Mouse (Mus musculus) retina, adult 2 months (tissue): ENCODE measurements at regions not wholly inside any gene's neighbourhood (a gene's known extent, or its start where the extent isn't known, plus 50 kb on each side); places are given as distances from the start of the nearest gene placed in this dataset.
A peak's percentile ranks its signal among the peaks of the same experiment; 100 is the strongest.

ENCODE experiments used
- DNase-seq: peaks from one replicate; pipeline ENCODE4 v3.0.0-alpha.2; 2012; ENCODE audit warnings: low read depth, low spot score

- no peak for DNase-seq
These were observed 485.7 kb downstream of the Fat4 start for GRCm38 (mm10) chr3:39372426-39372950.

GRCm38 (mm10) chr3:39375465-39375864, 488.7 kb downstream of the Fat4 start:
- no peak for DNase-seq

GRCm38 (mm10) chr3:39388491-39388890, 501.8 kb downstream of the Fat4 start:
- DNase-seq, result no peak

- no peak for DNase-seq
These were observed 503.7 kb downstream of the Fat4 start for GRCm38 (mm10) chr3:39390442-39390841.

- no peak for DNase-seq
These were observed 505.3 kb downstream of the Fat4 start for GRCm38 (mm10) chr3:39392053-39392452.

GRCm38 (mm10) chr3:39396672-39397071, 509.9 kb downstream of the Fat4 start:
- DNase-seq, result no peak

GRCm38 (mm10) chr3:39397255-39397654, 510.5 kb downstream of the Fat4 start:
- no peak for DNase-seq

- DNase-seq, result no peak
These were observed 510.9 kb downstream of the Fat4 start for GRCm38 (mm10) chr3:39397677-39398076.

- no peak for DNase-seq
These were observed 538.3 kb downstream of the Fat4 start for GRCm38 (mm10) chr3:39424778-39425642.

GRCm38 (mm10) chr3:39425643-39426016, 538.9 kb downstream of the Fat4 start:
- DNase-seq, result no peak

- peak; percentile 8 for DNase-seq
These were observed 556.6 kb downstream of the Fat4 start for GRCm38 (mm10) chr3:39443328-39443727.

GRCm38 (mm10) chr3:39455650-39456049, 568.9 kb downstream of the Fat4 start:
- no peak for DNase-seq

- DNase-seq, result no peak
These were observed 573.6 kb downstream of the Fat4 start for GRCm38 (mm10) chr3:39460183-39460888.

GRCm38 (mm10) chr3:39461561-39461960, 574.8 kb downstream of the Fat4 start:
- no peak for DNase-seq

GRCm38 (mm10) chr3:39465811-39466210, 579.1 kb downstream of the Fat4 start:
- DNase-seq, result no peak

GRCm38 (mm10) chr3:39489392-39489791, 602.7 kb downstream of the Fat4 start:
- DNase-seq, result no peak

- DNase-seq, result no peak
These were observed 607.6 kb downstream of the Fat4 start for GRCm38 (mm10) chr3:39494363-39494762.

GRCm38 (mm10) chr3:39528087-39528486, 641.3 kb downstream of the Fat4 start:
- DNase-seq, result no peak

- no peak for DNase-seq
These were observed 650.8 kb downstream of the Fat4 start for GRCm38 (mm10) chr3:39537515-39537914.

- DNase-seq, result no peak
These were observed 653.9 kb downstream of the Fat4 start for GRCm38 (mm10) chr3:39540530-39541118.

GRCm38 (mm10) chr3:39559460-39560041, 672.8 kb downstream of the Fat4 start:
- no peak for DNase-seq

- no peak for DNase-seq
These were observed 674.2 kb downstream of the Fat4 start for GRCm38 (mm10) chr3:39560951-39561350.
